Mouse (Mus musculus) ovary, postnatal 10 days (tissue): ENCODE data around the gene Cactin.

Experiments used
- DNase-seq: peaks from one replicate; pipeline ENCODE4 v3.0.0; 2022; ENCODE audit warnings: low spot score

Gene Cactin

DNA sequence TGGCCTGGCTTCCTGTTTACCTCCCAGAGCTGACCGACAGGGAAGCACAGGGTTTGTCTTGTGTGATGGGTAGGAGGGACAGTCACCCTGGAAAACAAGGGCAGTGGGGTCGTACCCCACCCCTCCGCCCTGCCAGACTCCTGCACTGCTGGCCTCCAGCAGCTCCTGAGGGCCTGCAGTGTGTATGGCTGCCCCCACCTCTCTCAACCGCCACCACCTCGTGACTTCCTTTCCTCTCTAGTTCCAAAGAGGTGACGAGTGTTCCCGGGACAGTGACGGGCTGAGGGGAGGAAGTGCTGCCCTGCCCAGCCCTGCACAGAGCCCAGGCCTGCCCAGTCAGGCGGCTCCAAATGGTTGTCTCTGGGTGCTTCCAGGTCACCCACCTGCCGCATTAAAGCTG lies 23.1 kb upstream of the Cactin start:
- no peak for DNase-seq

DNA sequence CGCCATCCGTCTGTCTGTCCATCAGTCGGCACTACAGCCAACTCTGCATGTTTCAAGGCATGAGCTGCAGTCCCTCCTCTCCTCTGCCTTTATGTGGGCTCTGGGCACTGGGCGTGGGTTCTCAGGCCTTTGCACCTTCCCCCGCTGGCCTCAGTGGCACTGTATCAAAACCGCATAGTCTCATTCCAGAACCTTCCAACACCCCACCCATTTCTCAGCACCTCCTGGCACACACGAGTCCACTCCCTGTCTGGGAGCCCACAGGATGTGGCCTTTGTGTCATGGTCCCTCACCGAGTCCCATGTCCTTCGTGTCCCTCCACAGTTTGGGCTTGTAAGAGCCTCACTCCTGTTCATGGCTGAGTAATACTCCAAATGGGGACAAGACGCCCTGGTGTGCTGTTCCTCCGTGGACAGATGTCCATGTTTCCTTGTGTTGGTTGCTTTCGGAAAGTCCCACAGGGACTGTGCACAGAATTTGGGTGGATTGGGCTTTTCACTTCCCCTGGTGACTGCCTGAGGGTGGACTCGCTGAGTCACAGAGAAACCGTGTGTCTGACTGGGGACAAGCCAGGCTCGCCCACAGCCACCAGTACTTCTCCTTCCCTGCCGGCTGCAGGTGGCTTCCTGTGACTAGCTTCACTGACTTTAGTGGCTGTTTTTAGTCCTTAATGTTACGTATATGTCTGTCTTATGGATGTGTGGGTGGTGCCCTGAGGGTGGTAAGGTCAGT lies 22.4 kb upstream of the Cactin start:
- DNase-seq = no peak

DNA sequence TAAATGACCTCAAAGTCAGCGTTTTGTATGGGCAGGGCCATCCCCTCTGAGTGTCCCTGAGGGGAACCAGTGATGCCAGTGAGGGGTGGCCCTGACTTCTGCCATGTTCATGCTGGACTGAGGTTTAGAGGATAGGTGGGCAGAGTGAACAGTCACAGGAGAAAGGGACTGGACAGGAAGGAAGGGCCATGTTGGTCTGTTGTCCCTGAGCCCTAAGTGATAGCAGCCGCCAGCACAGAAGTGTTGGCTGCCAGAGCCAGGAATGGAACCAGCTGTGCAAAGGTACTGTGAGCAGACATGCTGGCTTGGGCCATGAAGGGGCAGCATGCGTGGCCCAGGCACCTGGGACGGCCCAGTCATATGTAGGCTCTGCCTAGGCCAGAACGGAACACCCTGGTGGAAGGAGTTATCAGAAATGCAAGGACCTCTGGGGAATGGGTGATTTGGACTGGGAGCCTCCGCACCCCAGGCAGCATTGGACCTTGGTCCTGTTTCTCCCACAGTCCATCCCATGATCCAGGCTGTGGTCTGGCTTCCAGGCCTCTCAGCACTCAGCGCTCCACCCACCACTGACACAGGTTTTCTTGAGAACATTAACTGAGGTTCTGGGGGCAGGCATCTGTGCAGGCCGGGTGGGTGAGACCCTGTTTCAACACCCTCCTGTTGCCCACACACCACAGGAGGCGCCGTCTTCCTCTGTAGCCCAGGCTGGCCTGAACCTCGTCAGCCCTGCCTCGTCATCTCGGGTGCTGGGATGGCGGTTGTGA lies 21.1 kb upstream of the Cactin start:
- no peak for DNase-seq

- DNase-seq = no peak
These were observed 20.5 kb upstream of the Cactin start for GRCm38 (mm10) chr10:81300352-81300907.

DNA sequence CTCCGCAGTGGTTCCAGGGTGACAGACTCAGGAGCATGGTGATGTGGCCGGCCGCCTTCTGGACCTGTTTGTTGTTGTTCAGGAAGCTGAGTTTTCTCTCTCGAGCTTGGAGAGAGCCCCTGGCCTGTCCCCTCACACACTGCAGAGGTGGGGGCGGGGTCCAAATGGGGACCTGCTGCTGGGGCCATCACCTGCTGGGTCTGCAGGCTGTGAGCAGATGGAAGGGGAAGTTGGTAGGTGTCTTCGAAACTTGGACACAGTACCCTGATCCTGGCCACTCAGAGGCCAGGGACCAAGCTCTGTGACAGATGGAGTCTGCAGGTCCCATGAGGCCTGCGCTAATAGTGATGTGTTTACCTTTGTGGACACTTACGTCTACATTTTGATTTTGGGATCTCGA lies 19.6 kb upstream of the Cactin start:
- no peak for DNase-seq

- no peak for DNase-seq
These were observed 18.6 kb upstream of the Cactin start for GRCm38 (mm10) chr10:81302288-81302687.

- no peak for DNase-seq
These were observed 18.1 kb upstream of the Cactin start for GRCm38 (mm10) chr10:81302781-81303218.

DNA sequence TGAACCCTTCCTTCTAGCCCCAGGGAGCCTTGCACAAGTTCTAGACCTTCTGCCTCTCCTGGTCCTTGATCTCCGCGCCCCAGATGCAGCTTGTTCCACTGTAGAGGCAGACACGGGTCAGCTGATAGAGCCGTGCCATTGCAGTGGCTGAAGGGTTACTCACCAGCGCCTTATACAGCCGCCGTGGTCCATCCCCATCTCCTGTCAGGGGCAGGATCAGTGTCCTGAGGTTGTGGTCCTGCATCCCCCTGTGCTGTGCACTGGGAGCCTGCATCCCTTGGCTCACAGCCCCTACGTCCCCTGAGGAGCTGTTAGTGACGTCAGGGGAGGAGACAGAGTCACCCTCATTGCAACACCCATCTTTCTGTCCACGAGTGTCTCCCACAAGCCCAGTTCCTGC lies 17.6 kb upstream of the Cactin start:
- DNase-seq = no peak

DNA sequence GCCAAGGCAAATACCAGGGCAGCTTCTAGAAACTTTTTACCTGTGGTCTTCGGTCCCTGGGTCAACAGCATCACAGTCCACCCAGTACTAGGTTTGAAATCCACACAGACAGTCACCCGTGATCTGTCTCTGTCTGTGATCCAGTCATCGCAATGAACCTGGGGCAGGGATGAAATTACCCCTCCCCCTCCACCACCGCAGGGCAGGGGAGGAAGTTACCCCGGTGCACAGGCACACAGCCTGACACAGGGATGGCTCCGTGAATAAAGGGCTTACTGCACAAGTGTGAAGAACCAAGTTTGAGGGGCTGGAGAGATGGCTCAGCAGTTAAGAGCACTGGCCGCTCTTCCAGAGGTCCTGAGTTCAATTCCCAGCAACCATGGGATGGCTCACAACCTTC lies 17.1 kb upstream of the Cactin start:
- no peak for DNase-seq

DNA sequence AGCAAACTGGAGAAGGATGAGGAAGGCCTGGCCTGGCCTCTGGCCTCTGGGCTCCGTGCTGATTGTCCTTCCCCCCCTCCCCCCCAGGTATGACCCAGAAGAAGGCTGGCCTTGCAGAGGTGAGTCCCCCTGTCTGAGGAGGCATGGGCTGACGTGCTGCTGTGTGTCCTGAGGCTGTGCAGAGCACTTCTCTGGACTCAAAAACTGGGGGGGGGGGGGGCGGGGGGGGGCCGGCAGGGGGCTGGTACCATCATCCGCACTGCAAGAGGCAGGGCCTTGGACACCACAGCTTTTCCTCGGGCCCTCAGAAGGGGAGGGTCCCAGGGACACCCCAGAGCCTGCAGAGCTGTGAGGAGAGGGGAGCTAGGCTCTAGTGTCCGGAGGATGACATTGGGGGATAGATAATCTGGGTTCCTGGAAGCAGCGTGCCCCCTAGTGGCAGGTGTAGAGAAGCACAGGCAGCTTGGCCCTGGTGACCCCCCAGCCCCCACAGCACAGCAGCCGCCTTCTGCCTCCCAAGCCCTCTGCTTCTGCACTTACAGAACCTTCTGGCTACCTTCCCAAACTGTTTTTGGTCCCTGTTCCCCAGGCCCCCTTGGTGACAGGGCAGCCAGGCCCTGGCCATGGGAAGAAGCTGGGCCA lies 16.2 kb upstream of the Cactin start:
- DNase-seq = no peak

DNA sequence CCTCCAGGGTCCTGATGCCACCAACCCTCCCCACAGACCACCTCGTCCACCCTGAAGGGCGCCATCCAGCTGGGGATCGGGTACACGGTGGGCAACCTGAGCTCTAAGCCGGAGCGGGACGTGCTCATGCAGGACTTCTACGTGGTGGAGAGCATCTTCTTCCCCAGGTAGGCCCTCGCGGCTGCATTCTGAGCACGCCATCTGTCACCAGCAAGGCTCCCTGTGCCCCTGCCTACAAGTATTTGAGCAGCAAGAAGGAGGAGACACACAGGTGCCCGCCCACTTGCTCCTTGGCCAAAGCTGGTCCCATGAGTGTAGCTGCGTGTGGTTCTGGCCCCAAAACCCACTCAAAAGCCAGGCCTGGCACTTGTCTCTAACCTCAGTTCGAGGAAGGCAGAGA lies 15.2 kb upstream of the Cactin start:
- no peak for DNase-seq

- no peak for DNase-seq
These were observed 14.7 kb upstream of the Cactin start for GRCm38 (mm10) chr10:81306173-81306668.

DNA sequence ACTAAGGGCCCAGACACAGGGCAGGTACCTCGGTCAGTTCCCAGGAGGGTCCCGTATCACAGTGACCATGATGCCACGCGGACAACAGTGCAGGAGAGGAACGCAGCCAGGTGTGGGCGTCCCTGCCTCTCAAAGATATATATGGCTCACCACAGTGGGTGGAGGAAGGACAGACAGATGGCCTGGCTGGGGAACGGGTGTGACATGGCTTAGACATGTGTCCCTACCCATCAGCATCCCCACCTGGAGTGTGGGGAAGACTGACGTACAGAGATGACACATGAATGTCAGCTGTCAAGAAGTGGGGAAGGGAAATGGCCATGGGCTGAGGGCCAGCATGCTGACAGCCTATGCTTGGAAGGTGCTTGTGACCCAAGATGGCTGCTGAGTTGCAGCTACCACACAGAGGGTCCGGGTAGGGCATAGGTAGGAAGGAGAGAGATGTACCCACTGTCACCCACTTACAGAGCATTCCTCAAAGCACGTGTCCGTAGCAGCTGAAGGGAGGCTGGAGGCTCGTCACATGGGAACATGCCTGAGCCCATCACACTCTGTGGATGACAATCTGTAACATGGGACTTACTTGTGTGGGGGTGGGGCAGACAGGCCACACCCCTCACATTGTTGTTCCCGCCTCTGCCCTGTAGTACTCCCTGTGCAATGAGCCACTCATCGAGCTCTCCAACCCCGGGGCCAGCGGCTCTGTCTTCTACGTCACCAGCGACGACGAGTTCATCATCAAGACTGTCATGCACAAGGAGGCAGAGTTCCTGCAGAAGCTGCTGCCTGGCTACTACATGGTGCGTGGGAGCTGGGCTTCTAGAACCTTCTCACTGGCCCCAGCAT lies 13.8 kb upstream of the Cactin start:
- DNase-seq = no peak

DNA sequence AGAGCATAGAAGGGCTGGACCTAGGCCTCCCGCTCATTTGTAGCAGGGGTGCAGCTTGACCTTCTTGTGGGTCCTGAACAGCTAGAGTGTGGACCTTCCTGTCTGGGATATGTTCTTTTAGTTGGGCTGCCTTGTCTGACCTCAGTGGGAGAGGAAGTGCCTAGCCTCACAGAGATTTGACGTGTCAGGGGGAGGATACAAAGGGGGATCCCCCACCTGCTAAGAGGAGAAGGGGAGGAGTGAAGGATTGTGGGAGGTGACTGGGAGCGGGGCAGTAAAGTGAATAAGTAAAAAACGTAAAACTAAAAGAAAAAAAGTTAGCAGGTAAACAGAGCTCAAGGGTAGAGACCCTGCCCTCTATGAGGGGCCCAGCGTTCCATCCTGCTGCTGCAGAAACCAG lies 11.3 kb upstream of the Cactin start:
- no peak for DNase-seq

DNA sequence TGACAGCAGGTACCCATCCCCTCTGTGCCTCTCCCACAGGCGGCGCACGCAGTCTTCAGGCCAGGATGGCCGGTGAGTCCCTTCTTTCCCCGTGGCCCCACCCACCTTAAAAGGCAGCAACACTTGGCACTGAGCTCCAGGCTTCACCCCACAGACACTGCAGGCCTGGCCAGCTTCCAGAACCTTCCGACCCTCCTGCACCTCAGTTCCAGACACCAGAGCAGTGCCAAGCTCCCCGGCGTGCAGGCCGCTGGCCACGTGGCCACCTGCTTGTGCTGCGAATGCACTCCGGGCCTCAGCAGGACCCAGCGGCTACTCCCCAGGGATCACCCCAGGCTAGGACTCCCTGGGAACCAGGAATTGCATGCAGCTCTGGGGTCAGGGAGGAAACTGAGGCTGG lies 7.3 kb upstream of the Cactin start:
- no peak for DNase-seq

DNA sequence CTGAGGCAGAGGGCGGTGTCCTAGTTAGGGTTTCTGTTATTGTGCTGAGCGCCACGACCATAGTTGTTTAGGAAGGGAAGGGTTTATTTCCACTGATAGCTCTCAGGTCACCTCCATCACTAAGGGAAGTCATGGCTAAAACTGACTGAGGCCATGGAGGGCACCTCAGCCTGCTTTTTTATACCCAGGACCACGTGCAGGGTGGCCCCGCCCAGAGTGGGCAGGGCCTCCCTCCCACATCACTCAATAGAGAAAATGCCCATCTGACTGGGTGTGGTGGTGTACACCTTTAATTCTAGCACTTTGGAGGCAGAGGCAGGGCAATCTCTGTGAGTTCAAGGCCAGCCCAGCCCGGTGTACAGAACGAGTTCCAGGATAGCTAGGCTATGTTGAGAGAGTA lies 6.7 kb upstream of the Cactin start:
- DNase-seq = no peak

GRCm38 (mm10) chr10:81315587-81315986 lies 5.3 kb upstream of the Cactin start:
- DNase-seq = no peak

DNA sequence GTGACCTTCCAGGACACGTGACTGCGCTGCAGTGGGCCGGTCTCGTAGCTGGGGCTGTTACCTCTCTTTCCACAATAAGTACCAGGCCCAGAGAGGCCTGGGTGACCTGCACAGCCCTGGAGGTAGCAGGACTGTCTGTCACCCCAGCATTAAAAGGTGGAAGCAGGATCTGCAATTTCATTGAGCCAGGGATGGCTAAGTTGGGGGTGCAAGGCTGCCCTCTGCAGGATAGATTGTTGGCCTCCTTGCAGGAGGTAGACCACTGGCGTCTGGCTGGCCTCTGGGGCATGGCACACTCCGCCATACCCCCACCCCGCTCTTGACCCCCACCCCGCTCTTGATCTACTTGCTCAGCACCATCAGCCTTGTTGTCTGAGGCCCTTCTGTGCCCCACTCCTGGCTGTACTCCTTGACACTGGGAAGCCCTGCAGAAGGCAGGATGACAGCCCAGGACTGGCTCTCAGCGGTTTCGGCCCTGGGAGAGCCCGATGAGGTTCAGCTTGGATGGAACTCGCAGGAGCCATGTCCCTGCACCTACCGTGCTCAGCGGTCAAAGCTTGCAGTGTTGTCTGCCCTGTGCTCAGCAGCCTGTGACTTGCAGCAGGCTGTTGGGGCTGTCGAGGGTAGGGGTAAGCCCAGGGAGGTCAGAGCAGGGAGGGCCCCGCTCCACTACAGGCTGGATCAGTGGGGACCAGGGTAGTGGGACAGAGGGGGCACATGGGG lies 4.4 kb upstream of the Cactin start:
- no peak for DNase-seq

- no peak for DNase-seq
These were observed 3.6 kb upstream of the Cactin start for GRCm38 (mm10) chr10:81317273-81317672.

- DNase-seq = no peak
These were observed 2.1 kb upstream of the Cactin start for GRCm38 (mm10) chr10:81318589-81319329.
